Mouse (Mus musculus): ENCODE results near the gene Spag5.

DNA sequence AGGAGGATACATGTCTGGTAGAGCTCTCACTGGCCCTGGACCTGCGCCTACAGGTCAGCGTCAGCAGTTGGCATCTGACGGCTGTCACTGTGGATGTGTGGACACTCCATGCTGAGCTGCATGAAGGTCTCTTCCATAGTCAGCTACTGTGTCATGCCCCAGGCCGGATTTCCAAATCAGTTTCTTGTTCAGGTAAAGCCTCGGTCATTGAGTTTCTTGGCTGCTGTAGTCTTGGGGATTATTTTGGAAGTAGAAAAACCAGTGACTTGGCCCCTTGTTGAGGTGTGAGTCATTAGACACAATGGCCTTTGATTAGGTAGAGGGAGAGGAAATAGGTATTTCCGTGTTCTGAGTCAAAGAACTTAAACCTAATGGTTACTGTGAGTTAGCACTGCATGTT, 35.8 kb upstream of the Spag5 start:
- TF ChIP-seq POLR2A (IDR thresholded peaks at IDR 0.05; ENCODE audit: insufficient read depth, low read depth, low read length) (no peak), CTCF (IDR thresholded peaks at IDR 0.05; ENCODE audit: insufficient read depth, low read depth, low read length) (no peak)
